Mouse (Mus musculus) stomach, postnatal 0 days (tissue): ENCODE measurements around the gene Fam193a. TPM values are rescaled to one million over a fixed set of nuclear protein-coding genes. Genes with fewer than 3 reads are reported as not detected.

ENCODE experiments used
- ATAC-seq: fragments of 200-750 bp; cut with Nextera tagmentation; 2 replicates; pipeline ENCODE4 v1.8.0; 2017; ENCODE audit not compliant: low FRiP score, low TSS enrichment
- DNase-seq: peaks from one replicate; pipeline ENCODE4 v3.0.0-alpha.2; 2016; ENCODE audit warnings: low spot score
- H3K27ac ChIP-seq: fragments of 300-500 bp; sonication (generic); replicated peaks from 2 replicates; pipeline ENCODE4 v1.5.1; 2014; ENCODE audit warnings: mild to moderate bottlenecking, control low read depth
- H3K27me3 ChIP-seq: fragments of 300-500 bp; sonication (generic); 2 replicates; pipeline ENCODE4 v1.6.1; 2014; ENCODE audit warnings: low read length; ENCODE audit not compliant: control insufficient read depth, insufficient read depth
- H3K36me3 ChIP-seq: fragments of 300-500 bp; sonication (generic); 2 replicates; pipeline ENCODE4 v1.6.1; 2014; ENCODE audit warnings: low read length, mixed read lengths; ENCODE audit not compliant: control insufficient read depth, insufficient read depth
- H3K4me1 ChIP-seq: fragments of 300-500 bp; sonication (generic); replicated peaks from 2 replicates; pipeline ENCODE4 v1.6.1; 2014; ENCODE audit warnings: antibody characterized with exemption; ENCODE audit not compliant: control insufficient read depth, insufficient read depth
- H3K4me2 ChIP-seq: fragments of 300-500 bp; sonication (generic); replicated peaks from 2 replicates; pipeline ENCODE4 v1.6.1; 2014; ENCODE audit warnings: low read depth, mild to moderate bottlenecking, control low read depth, moderate library complexity
- H3K4me3 ChIP-seq: fragments of 300-500 bp; sonication (generic); 2 replicates; pipeline ENCODE4 v1.5.1; 2014; ENCODE audit warnings: low read depth, low read length, control low read depth
- H3K9ac ChIP-seq: fragments of 300-500 bp; sonication (generic); 2 replicates; pipeline ENCODE4 v1.6.1; 2014; ENCODE audit warnings: mild to moderate bottlenecking, low read length, control low read depth, mixed read lengths
- H3K9me3 ChIP-seq: fragments of 300-500 bp; sonication (generic); 2 replicates; pipeline ENCODE4 v1.6.1; 2016; ENCODE audit warnings: low read length; ENCODE audit not compliant: control insufficient read depth
- CTCF ChIP-seq: IDR thresholded peaks from 2 replicates; pipeline ENCODE4 v1.5.1; 2016; ENCODE audit warnings: antibody characterized with exemption, low read depth, mild to moderate bottlenecking, moderate library complexity
- EP300 ChIP-seq: optimal IDR thresholded peaks from 2 replicates; pipeline ENCODE3; 2016; ENCODE audit warnings: antibody characterized with exemption
- WGBS: fragments of 180-500 bp; shearing (Covaris S2); extraction: QIAGEN DNeasy Blood & Tissue Kit; methylation state at CpG from one replicate; pipeline ENCODE4 v1.1.7; 2014; 5-methylcytosine and 5-hydroxymethylcytosine counted together
- polyA plus RNA-seq: library from polyadenylated mRNA; unstranded; fragments of >200 nt; fragmentation: Nextera tagmentation; extraction: Ambion mirVana; gene quantifications from 2 replicates; pipeline ENCODE4 v1.2.1, GENCODE M21; 2015

Gene Fam193a
- polyA plus RNA-seq, 1 experiment from 2014 or later = 3.5 TPM

GRCm38 (mm10) chr5:34407366-34407918 is 37.7 kb downstream of the Fam193a start:
- Histone ChIP-seq H3K9ac (no peak overlapping the region), H3K4me1 (no peaks in the 10 kb centered on the region), H3K4me2 (no peak overlapping the region), H3K36me3 (no peaks in the 10 kb centered on the region), H3K9me3 (no peaks in the 10 kb centered on the region), H3K4me3 (no peak overlapping the region), H3K27me3 (no peaks in the 10 kb centered on the region), H3K27ac (no peak overlapping the region)
- ATAC-seq (no peak), DNase-seq (no peak)
- 85% methylated on average over 6 of the region's 6 CpGs for WGBS
- no peak for TF ChIP-seq EP300
- TF ChIP-seq CTCF = no peak

- WGBS = 37% methylated on average over 1 of the region's 1 CpGs
- no peak for TF ChIP-seq CTCF
- no peak for TF ChIP-seq EP300
- ATAC-seq (no peak), DNase-seq (no peak)
- Histone ChIP-seq H3K9ac (no peak overlapping the region), H3K27ac (no peak overlapping the region), H3K4me2 (no peak overlapping the region), H3K4me1 (no peaks in the 10 kb centered on the region), H3K4me3 (no peak overlapping the region), H3K9me3 (no peaks in the 10 kb centered on the region), H3K36me3 (no peaks in the 10 kb centered on the region), H3K27me3 (no peaks in the 10 kb centered on the region)
Observed at GRCm38 (mm10) chr5:34409002-34409401, 39.3 kb downstream of the Fam193a start.

GRCm38 (mm10) chr5:34410819-34411218 is 41.1 kb downstream of the Fam193a start:
- 82% methylated on average over 4 of the region's 4 CpGs for WGBS
- Histone ChIP-seq H3K9ac (no peak overlapping the region), H3K27ac (no peak overlapping the region), H3K36me3 (no peaks in the 10 kb centered on the region), H3K4me2 (no peak overlapping the region), H3K4me3 (no peak overlapping the region), H3K4me1 (no peaks in the 10 kb centered on the region), H3K9me3 (no peaks in the 10 kb centered on the region), H3K27me3 (no peaks in the 10 kb centered on the region)
- TF ChIP-seq EP300 = no peak
- no peak for TF ChIP-seq CTCF
- ATAC-seq = no peak
- DNase-seq = no peak

GRCm38 (mm10) chr5:34413921-34414320 is 44.2 kb downstream of the Fam193a start:
- WGBS = 38% methylated on average over 2 of the region's 2 CpGs
- Histone ChIP-seq H3K27me3 (no peaks in the 10 kb centered on the region), H3K4me3 (no peak overlapping the region), H3K4me2 (no peak overlapping the region), H3K36me3 (no peaks in the 10 kb centered on the region), H3K4me1 (no peaks in the 10 kb centered on the region), H3K27ac (no peak overlapping the region), H3K9me3 (no peaks in the 10 kb centered on the region), H3K9ac (no peak overlapping the region)
- ATAC-seq = no peak
- DNase-seq = no peak
- TF ChIP-seq EP300 (no peak), CTCF (no peak)

- no peak for ATAC-seq
- no peak for DNase-seq
- no peaks in the 10 kb centered on the region for H3K4me1 ChIP-seq
- H3K27ac ChIP-seq = no peak overlapping the region
- 71% methylated on average over 3 of the region's 3 CpGs for WGBS
- no peaks in the 10 kb centered on the region for H3K9me3 ChIP-seq
- H3K27me3 ChIP-seq = no peaks in the 10 kb centered on the region
- no peak for TF ChIP-seq EP300
- TF ChIP-seq CTCF = no peak
- H3K9ac ChIP-seq = no peak overlapping the region
- H3K4me3 ChIP-seq = no peak overlapping the region
- 0 out of 2 replicates have a peak, but pooled peaks cover 2% of the 10 kb centered on the region for H3K36me3 ChIP-seq
- H3K4me2 ChIP-seq = no peak overlapping the region
Observed at GRCm38 (mm10) chr5:34417251-34418008, 47.7 kb downstream of the Fam193a start.

GRCm38 (mm10) chr5:34419188-34419587 is 49.5 kb downstream of the Fam193a start:
- DNase-seq (no peak), ATAC-seq (no peak)
- no peak overlapping the region for H3K9ac ChIP-seq
- H3K9me3 ChIP-seq = no peaks in the 10 kb centered on the region
- H3K4me3 ChIP-seq = no peak overlapping the region
- H3K27me3 ChIP-seq = no peaks in the 10 kb centered on the region
- 82% methylated on average over 1 of the region's 1 CpGs for WGBS
- H3K27ac ChIP-seq = no peak overlapping the region
- no peaks in the 10 kb centered on the region for H3K4me1 ChIP-seq
- no peak for TF ChIP-seq CTCF
- TF ChIP-seq EP300 = no peak
- no peak overlapping the region for H3K4me2 ChIP-seq
- 0 out of 2 replicates have a peak, but pooled peaks cover 2% of the 10 kb centered on the region for H3K36me3 ChIP-seq
